Mouse (Mus musculus): ENCODE data around the gene Grid1. TPM values are rescaled to one million over a fixed set of nuclear protein-coding genes. Genes with fewer than 3 reads are reported as not detected.
A peak's percentile ranks its signal among the peaks of the same experiment; 100 is the strongest.

Grid1 gene
- polyA plus RNA-seq, 1 experiment from 2014 or later: 2.8 TPM

DNA sequence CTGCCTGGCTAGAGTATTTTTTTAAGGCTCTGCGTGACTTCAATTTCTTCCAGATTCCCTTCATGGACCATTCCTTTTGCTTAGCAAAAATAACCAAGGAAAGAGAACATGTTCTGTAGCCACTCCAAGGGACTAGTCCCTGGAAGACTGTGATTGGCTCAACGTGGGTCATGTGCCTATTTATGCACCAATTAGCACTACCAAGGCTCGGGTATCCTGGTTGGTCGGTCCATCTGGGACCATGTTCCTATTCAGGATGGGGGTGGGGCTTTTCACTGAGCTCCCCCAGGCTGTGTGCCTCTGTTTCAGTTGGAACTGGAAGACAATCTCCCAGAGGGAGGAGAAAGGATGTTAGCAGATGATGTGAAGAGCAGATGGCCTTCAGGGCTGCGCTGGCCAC lies 23.7 kb downstream of the Grid1 start:
- peaks cover 8% of the 10 kb centered on the region for H3K4me1 ChIP-seq
- WGBS: 80% methylated on average over 5 of the region's 5 CpGs
- H3K4me3 ChIP-seq: no peak overlapping the region
- no peaks in the 10 kb centered on the region for H3K9me3 ChIP-seq (replicated peaks)
- H3K9ac ChIP-seq: no peak overlapping the region
- no peak overlapping the region for H3K27ac ChIP-seq
- H3K36me3 ChIP-seq: no peaks in the 10 kb centered on the region
- no peak overlapping the region for H3K4me2 ChIP-seq (replicated peaks)
- no peaks in the 10 kb centered on the region for H3K27me3 ChIP-seq
- ATAC-seq (ENCODE audit: low FRiP score): no peak

DNA sequence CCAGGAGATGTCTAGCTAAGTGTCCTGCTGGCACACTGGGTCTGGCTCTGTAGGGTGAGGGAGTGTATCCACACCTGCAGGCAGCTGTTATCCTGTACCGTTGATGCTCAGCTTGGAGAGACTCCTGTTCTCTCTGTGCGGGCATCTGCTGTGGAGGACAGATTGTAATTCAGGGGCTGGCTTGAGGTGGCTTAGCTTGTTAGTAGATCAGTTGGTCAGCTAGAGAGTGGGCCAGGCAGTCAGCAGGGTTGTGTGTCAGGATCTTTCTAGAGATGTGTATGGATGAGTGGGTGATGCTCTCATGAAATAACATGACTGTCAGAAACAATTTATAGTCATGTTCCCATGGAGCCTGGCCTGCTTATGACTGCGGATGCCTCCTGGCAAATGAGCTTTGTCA lies 24.3 kb downstream of the Grid1 start:
- Histone ChIP-seq H3K27me3 (no peaks in the 10 kb centered on the region), H3K27ac (no peak overlapping the region), H3K9ac (no peak overlapping the region), H3K4me2 (replicated peaks) (no peak overlapping the region), H3K4me3 (no peak overlapping the region), H3K36me3 (no peaks in the 10 kb centered on the region), H3K9me3 (replicated peaks) (no peaks in the 10 kb centered on the region), H3K4me1 (peaks cover 8% of the 10 kb centered on the region)
- 82% methylated on average over 3 of the region's 3 CpGs for WGBS
- no peak for ATAC-seq (ENCODE audit: low FRiP score)

DNA sequence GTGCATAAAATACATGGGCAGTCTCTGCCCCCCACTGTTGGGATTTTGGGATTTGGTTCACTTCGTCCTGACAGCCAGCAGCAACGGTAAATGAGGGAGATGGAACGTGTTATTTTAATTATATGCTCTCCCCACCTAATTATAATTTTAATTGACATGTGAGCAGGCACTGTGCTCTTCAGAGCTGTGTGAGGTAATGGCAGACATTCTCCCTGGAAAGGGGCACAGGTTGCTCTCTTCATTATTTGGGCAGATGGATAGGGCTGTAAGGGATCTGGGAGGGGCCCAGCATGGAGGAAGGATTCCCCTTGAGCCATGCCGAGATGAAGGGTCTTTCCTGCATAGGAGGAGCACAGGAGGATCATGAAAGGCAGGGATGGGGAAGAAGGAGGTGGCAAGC lies 26.9 kb downstream of the Grid1 start:
- ATAC-seq (ENCODE audit: low FRiP score): peak; percentile 78

DNA sequence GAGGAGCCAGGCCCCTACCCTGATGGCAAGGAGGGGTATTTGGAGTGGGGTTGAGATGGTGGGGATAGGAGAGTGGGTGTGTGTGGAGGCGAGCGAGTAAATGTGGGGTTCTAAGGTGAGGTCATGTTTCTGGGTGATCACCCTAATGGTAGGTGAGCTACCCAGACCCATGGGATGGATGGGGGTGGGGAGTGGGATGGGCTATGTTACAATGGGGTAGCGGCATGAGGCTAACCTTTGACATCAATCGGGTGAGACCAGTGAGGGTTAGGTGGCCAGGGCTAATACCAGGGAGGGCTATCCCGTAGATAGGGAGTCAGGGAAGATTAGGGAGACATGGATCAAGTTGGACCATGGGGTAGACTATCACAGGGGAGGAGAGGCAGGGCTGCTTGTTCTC lies 27.7 kb downstream of the Grid1 start:
- Histone ChIP-seq H3K36me3 (no peaks in the 10 kb centered on the region), H3K27me3 (no peaks in the 10 kb centered on the region), H3K4me1 (peaks cover 3% of the 10 kb centered on the region; the same call in 1 of the 2 replicates), H3K9ac (no peak overlapping the region), H3K4me2 (replicated peaks) (no peak overlapping the region), H3K27ac (no peak overlapping the region), H3K9me3 (replicated peaks) (no peaks in the 10 kb centered on the region), H3K4me3 (no peak overlapping the region)
- ATAC-seq (ENCODE audit: low FRiP score): no peak
- WGBS: 89% methylated on average over 5 of the region's 5 CpGs

More for the DNA sequence above, 26.9 kb downstream of the Grid1 start:
- H3K4me2 ChIP-seq (replicated peaks): no peak overlapping the region
- no peaks in the 10 kb centered on the region for H3K9me3 ChIP-seq (replicated peaks)
- no peaks in the 10 kb centered on the region for H3K36me3 ChIP-seq
- H3K27me3 ChIP-seq: no peaks in the 10 kb centered on the region
- no peak overlapping the region for H3K4me3 ChIP-seq
- H3K27ac ChIP-seq: no peak overlapping the region
- H3K9ac ChIP-seq: no peak overlapping the region
- H3K4me1 ChIP-seq: peaks cover 6% of the 10 kb centered on the region
- 49% methylated on average over 4 of the region's 4 CpGs for WGBS

DNA sequence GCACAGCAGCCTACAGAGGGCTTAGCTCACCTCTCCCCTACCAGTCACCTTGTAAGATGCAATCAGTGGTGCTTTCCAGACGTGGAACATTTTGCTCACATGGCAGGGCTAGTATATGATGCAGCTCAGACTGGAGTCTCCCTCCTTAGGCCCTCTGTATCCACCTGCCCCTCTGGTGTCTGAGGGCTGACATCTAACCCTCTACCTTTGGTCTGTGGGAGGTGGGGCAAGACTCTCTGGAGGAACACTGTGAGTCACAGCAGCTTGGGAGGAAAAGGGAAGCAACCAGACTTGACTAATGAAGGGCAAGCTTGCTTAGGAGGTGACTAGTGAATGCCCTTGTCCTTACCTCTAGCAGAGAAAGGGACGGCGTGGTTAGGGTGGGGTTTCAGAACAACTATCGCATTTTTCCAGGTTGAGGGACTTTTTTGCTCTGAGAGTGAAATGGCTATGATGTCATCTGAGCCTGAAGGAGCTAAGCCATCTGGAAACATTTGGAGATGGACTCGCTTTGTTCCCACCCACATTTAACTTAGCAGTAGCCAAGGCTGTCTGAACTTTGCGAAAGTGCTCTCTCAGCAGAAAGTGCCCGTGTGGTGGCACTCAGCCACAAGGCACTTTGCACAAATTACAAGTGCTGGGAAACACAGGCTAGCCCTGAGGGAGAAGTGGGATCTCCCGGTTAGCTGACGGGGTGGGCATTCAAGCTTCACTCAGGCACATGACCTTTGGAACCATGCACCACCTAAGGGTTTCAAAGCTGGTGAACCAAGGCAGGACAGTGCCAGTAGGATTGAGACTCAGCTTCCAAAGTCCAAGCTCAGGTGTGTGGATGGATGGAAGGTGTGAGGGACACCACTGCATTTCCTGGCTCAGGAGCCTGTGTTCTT lies 41.2 kb downstream of the Grid1 start:
- WGBS: 78% methylated on average over 9 of the region's 9 CpGs
- ATAC-seq (ENCODE audit: low FRiP score): no peak

DNA sequence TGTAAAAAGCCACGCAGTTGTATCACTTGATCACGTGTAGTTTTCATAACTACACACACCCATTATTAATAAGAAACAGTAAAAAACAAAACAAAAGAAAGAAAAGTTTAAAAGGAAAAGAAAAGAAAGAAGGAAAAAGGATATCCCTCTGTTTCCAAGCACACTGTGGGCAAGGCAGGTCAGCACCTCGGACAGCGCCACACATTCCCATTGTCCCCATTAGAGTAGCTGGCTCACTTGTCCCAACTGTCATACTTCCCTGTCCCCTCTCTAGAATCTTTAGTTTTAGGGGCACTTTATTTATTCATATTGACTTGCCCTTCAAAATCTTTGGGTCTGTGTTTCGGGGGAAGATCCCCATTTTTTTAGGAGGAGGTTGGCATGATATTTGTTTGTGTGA lies 47.4 kb downstream of the Grid1 start:
- no peak overlapping the region for H3K27ac ChIP-seq
- no peaks in the 10 kb centered on the region for H3K27me3 ChIP-seq
- H3K9me3 ChIP-seq (replicated peaks): no peaks in the 10 kb centered on the region
- no peak overlapping the region for H3K4me3 ChIP-seq
- no peak overlapping the region for H3K9ac ChIP-seq
- H3K36me3 ChIP-seq: no peaks in the 10 kb centered on the region
- WGBS: 26% methylated on average over 5 of the region's 5 CpGs
- no peaks in the 10 kb centered on the region for H3K4me1 ChIP-seq
- no peak for ATAC-seq (ENCODE audit: low FRiP score)
- no peak overlapping the region for H3K4me2 ChIP-seq (replicated peaks)

More for the DNA sequence above, 41.2 kb downstream of the Grid1 start:
- no peaks in the 10 kb centered on the region for H3K27me3 ChIP-seq
- no peaks in the 10 kb centered on the region for H3K36me3 ChIP-seq
- H3K9ac ChIP-seq: no peak overlapping the region
- no peak overlapping the region for H3K27ac ChIP-seq
- H3K4me3 ChIP-seq: no peak overlapping the region
- no peaks in the 10 kb centered on the region for H3K4me1 ChIP-seq
- no peak overlapping the region for H3K4me2 ChIP-seq (replicated peaks)
- H3K9me3 ChIP-seq (replicated peaks): no peaks in the 10 kb centered on the region

DNA sequence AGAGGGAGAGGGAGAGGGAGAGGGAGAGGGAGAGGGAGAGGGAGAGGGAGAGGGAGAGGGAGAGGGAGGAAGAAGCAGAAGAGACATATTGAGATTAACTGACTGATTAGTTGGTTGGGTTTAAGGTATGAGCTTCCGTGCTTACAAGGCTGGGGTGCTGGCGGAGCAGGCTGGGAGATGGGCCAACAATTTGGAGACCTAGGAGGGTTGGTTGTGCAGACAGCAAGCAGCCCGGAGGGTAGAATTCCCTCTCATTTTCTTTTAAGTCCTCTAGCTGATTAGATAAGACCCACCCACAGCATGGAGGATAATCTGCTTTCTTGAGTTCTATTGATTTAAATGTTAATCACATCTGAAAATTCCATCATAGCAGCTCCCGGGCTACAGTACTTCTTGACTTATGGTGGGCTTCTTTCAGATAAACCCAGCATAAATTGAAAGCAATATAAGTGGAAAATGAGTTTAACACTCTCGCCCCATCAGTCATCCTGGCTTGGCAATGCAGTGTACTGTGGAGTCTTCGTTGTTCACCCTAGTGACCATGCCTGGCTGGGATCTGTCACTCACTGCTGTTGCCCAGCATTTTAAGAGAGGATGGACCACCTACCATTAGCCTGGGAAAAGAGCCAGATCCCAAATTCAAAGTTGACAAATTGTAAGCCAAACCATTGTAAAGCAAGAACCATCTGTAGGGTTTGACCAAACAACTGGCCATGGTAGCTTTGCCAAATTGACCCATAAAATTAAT lies 48.8 kb downstream of the Grid1 start:
- Histone ChIP-seq H3K36me3 (no peaks in the 10 kb centered on the region), H3K27ac (no peak overlapping the region), H3K9me3 (replicated peaks) (no peaks in the 10 kb centered on the region), H3K9ac (no peak overlapping the region), H3K4me2 (replicated peaks) (no peak overlapping the region), H3K4me1 (no peaks in the 10 kb centered on the region), H3K27me3 (no peaks in the 10 kb centered on the region), H3K4me3 (no peak overlapping the region)
- WGBS: 79% methylated on average over 6 of the region's 6 CpGs
- ATAC-seq (ENCODE audit: low FRiP score): no peak

DNA sequence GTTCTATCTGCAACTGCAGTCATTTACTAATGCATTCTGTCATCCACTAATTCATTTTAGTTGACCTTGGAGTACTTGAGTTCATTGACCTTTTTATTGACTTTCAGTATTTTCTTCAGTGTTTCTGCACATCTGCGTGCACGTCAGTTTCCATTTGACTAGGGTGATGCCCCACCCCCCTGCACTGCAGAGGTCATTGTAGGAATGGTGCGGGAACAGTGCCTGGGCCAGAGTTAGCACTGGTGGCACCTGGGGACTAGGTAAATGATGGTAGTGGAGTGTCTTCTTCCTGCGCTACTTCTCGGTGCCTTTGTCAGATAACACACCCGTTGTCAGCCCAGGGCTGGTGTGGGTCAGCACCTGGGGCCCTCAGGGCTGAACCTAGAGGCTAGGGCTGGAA lies 60.1 kb downstream of the Grid1 start:
- Histone ChIP-seq H3K27me3 (no peaks in the 10 kb centered on the region), H3K36me3 (no peaks in the 10 kb centered on the region), H3K4me2 (replicated peaks) (no peak overlapping the region), H3K9me3 (replicated peaks) (no peaks in the 10 kb centered on the region), H3K4me3 (no peak overlapping the region), H3K4me1 (peaks cover 22% of the 10 kb centered on the region), H3K27ac (no peak overlapping the region; the same call in 1 of the 2 replicates), H3K9ac (no peak overlapping the region)
- 32% methylated on average over 6 of the region's 6 CpGs for WGBS
- ATAC-seq (ENCODE audit: low FRiP score): peak; percentile 44; the same call in 1 of the 2 replicates

DNA sequence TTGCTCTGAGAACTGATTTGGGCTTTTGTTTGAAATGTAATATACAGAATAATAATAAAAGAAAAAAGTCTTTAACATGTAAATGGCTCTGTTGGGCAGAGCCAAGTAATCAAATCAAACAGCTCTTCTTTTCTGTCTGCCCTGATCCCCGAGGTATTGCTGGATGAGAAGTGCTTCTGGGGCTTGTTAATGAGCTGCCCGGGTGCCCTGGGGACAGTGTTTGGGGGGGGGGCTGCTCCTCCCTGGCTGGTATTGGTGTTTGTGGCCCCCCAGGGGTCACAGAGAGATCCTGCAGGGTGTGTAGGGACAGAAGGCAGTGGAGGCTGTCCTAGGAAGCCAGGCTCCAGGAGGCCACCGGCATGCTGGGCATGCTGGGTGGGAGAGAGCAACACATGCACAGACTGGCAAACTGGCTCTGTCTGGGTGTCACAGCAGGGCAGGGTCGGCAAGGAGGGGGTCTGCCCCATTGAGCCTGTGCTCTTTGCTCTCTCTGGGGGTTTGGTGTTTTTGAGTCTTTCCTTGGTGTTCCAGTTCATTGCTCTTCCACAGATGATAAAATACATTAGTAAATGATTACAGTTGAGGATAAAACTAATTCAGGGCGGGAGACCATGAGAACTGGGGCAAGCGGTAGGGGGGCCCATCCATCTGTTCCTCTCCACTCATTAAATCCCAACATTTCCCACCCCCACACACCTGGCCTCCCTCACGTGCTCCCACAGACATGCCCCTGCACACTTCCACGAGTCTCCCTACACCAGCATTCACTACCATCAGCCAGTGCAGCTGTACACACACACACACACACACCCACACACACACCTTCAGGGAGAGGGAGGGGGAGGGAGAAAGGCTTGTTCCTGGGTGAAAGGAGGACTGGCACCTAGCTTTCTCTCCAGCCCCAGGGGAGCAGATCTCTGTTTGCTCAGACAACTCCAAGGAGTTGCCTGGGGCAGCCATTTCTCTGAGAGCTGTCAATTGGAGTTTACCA lies 60.8 kb downstream of the Grid1 start:
- ATAC-seq (ENCODE audit: low FRiP score): peak; percentile 71
- Histone ChIP-seq H3K9ac (no peak overlapping the region), H3K4me3 (no peak overlapping the region), H3K36me3 (no peaks in the 10 kb centered on the region), H3K27me3 (no peaks in the 10 kb centered on the region), H3K27ac (no peak overlapping the region; the same call in 1 of the 2 replicates), H3K4me2 (replicated peaks) (no peak overlapping the region), H3K4me1 (peaks cover 22% of the 10 kb centered on the region), H3K9me3 (replicated peaks) (no peaks in the 10 kb centered on the region)
- 9% methylated on average over 8 of the region's 8 CpGs for WGBS

DNA sequence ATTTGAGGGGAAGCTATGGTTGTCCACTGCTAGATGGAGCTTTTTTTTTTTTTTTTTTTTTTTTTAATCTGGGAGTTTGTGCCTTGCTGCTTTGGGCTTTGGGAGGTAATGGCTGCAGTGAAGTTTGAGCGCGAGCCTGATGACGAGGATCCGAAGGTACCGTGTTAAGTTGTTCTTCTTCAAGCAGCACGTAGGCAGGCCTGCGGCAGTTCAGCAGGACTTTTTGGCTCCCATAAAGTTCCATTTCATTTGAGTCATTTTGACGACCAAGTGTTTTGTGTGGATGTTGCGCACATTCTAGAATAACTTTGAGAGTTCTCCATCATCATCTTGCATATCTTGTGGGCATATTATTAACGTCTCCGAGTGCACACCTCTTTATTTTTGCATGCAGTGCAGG lies 64.3 kb downstream of the Grid1 start:
- Histone ChIP-seq H3K4me3 (no peak overlapping the region), H3K9me3 (replicated peaks) (no peaks in the 10 kb centered on the region)
- 93% methylated on average over 11 of the region's 11 CpGs for WGBS

DNA sequence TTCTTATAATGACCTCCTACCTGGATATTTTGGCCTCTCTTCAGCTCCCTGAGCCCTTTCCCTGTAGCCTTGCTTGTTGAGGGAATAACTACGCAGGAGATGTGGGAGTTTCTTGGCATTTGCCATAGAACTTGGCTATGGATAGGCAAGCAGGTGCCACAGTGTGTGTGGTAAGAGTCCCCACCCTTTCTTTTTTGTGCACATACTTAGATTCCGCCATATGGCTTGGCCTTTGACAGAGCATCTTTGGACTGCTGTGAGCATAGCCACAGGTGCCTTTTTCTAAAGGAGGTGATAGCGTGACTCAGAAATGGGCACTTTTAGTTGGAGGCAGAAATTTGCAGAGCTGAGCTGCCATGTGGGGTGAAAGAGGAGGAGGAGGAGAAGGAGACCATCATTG lies 64.7 kb downstream of the Grid1 start:
- 91% methylated on average over 3 of the region's 3 CpGs for WGBS
- Histone ChIP-seq H3K9ac (no peak overlapping the region), H3K9me3 (replicated peaks) (no peaks in the 10 kb centered on the region), H3K27ac (no peak overlapping the region), H3K4me1 (peaks cover 18% of the 10 kb centered on the region), H3K4me3 (no peak overlapping the region), H3K27me3 (no peaks in the 10 kb centered on the region), H3K4me2 (replicated peaks) (no peak overlapping the region), H3K36me3 (no peaks in the 10 kb centered on the region)
- no peak for ATAC-seq (ENCODE audit: low FRiP score)

More for the DNA sequence above, 64.3 kb downstream of the Grid1 start:
- Histone ChIP-seq H3K9ac (no peak overlapping the region), H3K4me2 (replicated peaks) (no peak overlapping the region), H3K27me3 (no peaks in the 10 kb centered on the region), H3K4me1 (peaks cover 18% of the 10 kb centered on the region), H3K36me3 (no peaks in the 10 kb centered on the region), H3K27ac (no peak overlapping the region)
- ATAC-seq (ENCODE audit: low FRiP score): no peak

Measured in hindbrain, embryonic 12.5 days (tissue).